In genomic region chr1:167736793-167737192, GRCm38 (mm10) we compare ENCODE assay signal across 18 mouse cellular contexts. TPM values are rescaled to one million over a fixed set of nuclear protein-coding genes. Genes with fewer than 3 reads are reported as not detected.
DNase-seq lines count a peak whose midpoint lies in the region; ATAC-seq and TF ChIP-seq lines count a peak whose summit lies in the region.
"Had no signal": no experiment of that assay in that cellular context is flagged by ENCODE, and none has a peak within 500 bp of the region (broad histone marks: within the 10 kb centered on the region; RNA-seq: fewer than 3 reads in every experiment).

No protein-coding gene starts in this region.

- no peak overlapping the region for H3K9ac ChIP-seq in embryonic facial prominence, embryonic 15.5 days
- H3K9ac ChIP-seq: heart, embryonic 13.5 days; limb, embryonic 15.5 days; neural tube, embryonic 12.5 days had no signal

- peaks cover 12% of the 10 kb centered on the region for H3K4me1 ChIP-seq in embryonic facial prominence, embryonic 15.5 days
- peaks cover 16% of the 10 kb centered on the region for H3K4me1 ChIP-seq in embryonic facial prominence, embryonic 10.5 days
- H3K4me1 ChIP-seq in limb, embryonic 10.5 days, result peaks cover 10% of the 10 kb centered on the region
- H3K4me1 ChIP-seq: heart, embryonic 13.5 days had no signal

- 68% methylated on average over 3 of the region's 3 CpGs for WGBS in embryonic facial prominence, embryonic 15.5 days
- WGBS in embryonic facial prominence, embryonic 10.5 days, result 89% methylated on average over 3 of the region's 3 CpGs
- 83% methylated on average over 3 of the region's 3 CpGs for WGBS in limb, embryonic 10.5 days

- no peaks in the 10 kb centered on the region for H3K36me3 ChIP-seq in embryonic facial prominence, embryonic 15.5 days
- no peaks in the 10 kb centered on the region for H3K36me3 ChIP-seq in embryonic facial prominence, embryonic 10.5 days (replicated peaks)
- H3K36me3 ChIP-seq in limb, embryonic 10.5 days, result no peaks in the 10 kb centered on the region
- H3K36me3 ChIP-seq: heart, embryonic 13.5 days; limb, embryonic 15.5 days; neural tube, embryonic 12.5 days had no signal

- ATAC-seq in embryonic facial prominence, embryonic 15.5 days (ENCODE audit: insufficient number of reproducible peaks, low FRiP score, low TSS enrichment, low read depth), result 0 out of 2 replicates have a peak, but pooled peaks have one; percentile 7
- ATAC-seq: midbrain, embryonic 16.5 days had no signal

- H3K4me3 ChIP-seq in embryonic facial prominence, embryonic 15.5 days (replicated peaks), result no peak overlapping the region
- H3K4me3 ChIP-seq in embryonic facial prominence, embryonic 10.5 days, result no peak overlapping the region
- H3K4me3 ChIP-seq in left cerebral cortex, adult 2 months, result no peak overlapping the region
- no peak overlapping the region for H3K4me3 ChIP-seq in limb, embryonic 10.5 days
- H3K4me3 ChIP-seq: heart, embryonic 13.5 days; limb, embryonic 15.5 days; neural tube, embryonic 12.5 days had no signal

- H3K9me3 ChIP-seq in embryonic facial prominence, embryonic 15.5 days (replicated peaks), result no peaks in the 10 kb centered on the region
- no peaks in the 10 kb centered on the region for H3K9me3 ChIP-seq in embryonic facial prominence, embryonic 10.5 days
- no peaks in the 10 kb centered on the region for H3K9me3 ChIP-seq in limb, embryonic 10.5 days (replicated peaks)
- H3K9me3 ChIP-seq: heart, embryonic 13.5 days; limb, embryonic 15.5 days; neural tube, embryonic 12.5 days had no signal

- DNase-seq in embryonic facial prominence, embryonic 10.5 days (ENCODE audit: low spot score), result no peak
- DNase-seq in left cerebral cortex, adult 18-20 months (ENCODE audit: low spot score in 2 of 2), result peak; percentile 5 to 11
- DNase-seq in left cerebral cortex, adult 2 months (ENCODE audit: extremely low spot score in 1 of 2, low spot score in 2 of 2), result no peak
- DNase-seq in layer of hippocampus, adult 8-10 months (ENCODE audit: low spot score in 2 of 2), result peak; percentile 45 to 49
- peak; percentile 9 for DNase-seq in right cerebral cortex, postnatal 25 days
- DNase-seq in kidney, adult 18-20 months, result no peak
- no peak for DNase-seq in limb, embryonic 10.5 days (ENCODE audit: low spot score)
- DNase-seq: adrenal gland, adult 2 months; B cell, adult 2 months; kidney, adult 11 months; lung, adult 18-20 months; thymus, adult 18-20 months had no signal

- no peak for TF ChIP-seq CTCF in left cerebral cortex, adult 2 months (IDR thresholded peaks at IDR 0.05)

- intact Hi-C loops in left cerebral cortex, adult 2 months (cut with DNase I), result no loop called here

- no peak overlapping the region for H3K27ac ChIP-seq in embryonic facial prominence, embryonic 15.5 days (replicated peaks)
- no peak overlapping the region for H3K27ac ChIP-seq in embryonic facial prominence, embryonic 10.5 days (replicated peaks)
- no peak overlapping the region for H3K27ac ChIP-seq in left cerebral cortex, adult 2 months
- no peak overlapping the region for H3K27ac ChIP-seq in limb, embryonic 10.5 days
- H3K27ac ChIP-seq: heart, embryonic 13.5 days; limb, embryonic 15.5 days; neural tube, embryonic 12.5 days had no signal

- no peak overlapping the region for H3K4me2 ChIP-seq in embryonic facial prominence, embryonic 15.5 days (replicated peaks)
- H3K4me2 ChIP-seq: heart, embryonic 13.5 days; limb, embryonic 15.5 days; neural tube, embryonic 12.5 days had no signal

- no peaks in the 10 kb centered on the region for H3K27me3 ChIP-seq in embryonic facial prominence, embryonic 15.5 days
- peaks cover 26% of the 10 kb centered on the region; the same call in 1 of the 2 replicates for H3K27me3 ChIP-seq in embryonic facial prominence, embryonic 10.5 days (replicated peaks; ENCODE audit: low read depth, poor library complexity, severe bottlenecking)
- peaks cover 14% of the 10 kb centered on the region for H3K27me3 ChIP-seq in limb, embryonic 10.5 days (ENCODE audit: low read depth, poor library complexity, severe bottlenecking)
- H3K27me3 ChIP-seq: limb, embryonic 15.5 days; neural tube, embryonic 12.5 days had no signal

RNA-seq across cellular contexts. Expression of gene Lmx1a, which starts 47.8 kb away (rescaled TPM):
- polyA plus RNA-seq in embryonic facial prominence, embryonic 15.5 days (2015; fragmentation: Nextera tagmentation; extraction: Ambion mirVana), result 0.93 and 1.2 TPM in 2 replicates
- polyA plus RNA-seq in embryonic facial prominence, embryonic 10.5 days (2016; fragmentation: Nextera tagmentation; extraction: Ambion mirVana), result 2.6 and 4.9 TPM in 2 replicates
- total RNA-seq in left cerebral cortex, adult 18-20 months (2021), result not detected
- not detected for total RNA-seq in left cerebral cortex, adult 2 months (2021)
- total RNA-seq in layer of hippocampus, adult 8-10 months (2022), result under 1 TPM in 1 of 4 experiments, not detected in 3; 0.16 TPM
- polyA plus RNA-seq in limb, embryonic 10.5 days (2016; fragmentation: Nextera tagmentation; extraction: Ambion mirVana), result 1.1 and 1.2 TPM in 2 replicates
- total RNA-seq: megakaryocyte progenitor cell, adult 5-6 weeks had no signal
- polyA plus RNA-seq: adrenal gland, adult 2 months had no signal

Comparison
In these comparisons a context has a peak if more than half of its experiments do, and no peak if none do; other contexts are left out.
1. DNase-seq: peak in left cerebral cortex, adult 18-20 months (2 of 2), layer of hippocampus, adult 8-10 months (2 of 2) and right cerebral cortex, postnatal 25 days (single experiment); none in embryonic facial prominence, embryonic 10.5 days (single experiment), left cerebral cortex, adult 2 months (0 of 2), kidney, adult 18-20 months (single experiment) and limb, embryonic 10.5 days (single experiment).